Mouse (Mus musculus) E14TG2a.4 (cell line): ENCODE data around the gene Perm1.

ENCODE experiments used
- CTCF ChIP-seq: conservative IDR thresholded peaks from 2 replicates; pipeline ENCODE4 v1.5.1; 2014; ENCODE audit warnings: low read length
- NANOG ChIP-seq: IDR thresholded peaks from 2 replicates; pipeline ENCODE4 v1.6.1; 2014; ENCODE audit warnings: borderline replicate concordance, low read length, mixed read lengths
- POU5F1 ChIP-seq: IDR thresholded peaks from 2 replicates; pipeline ENCODE4 v1.6.1; 2014; ENCODE audit warnings: low read length, borderline replicate concordance

DNA sequence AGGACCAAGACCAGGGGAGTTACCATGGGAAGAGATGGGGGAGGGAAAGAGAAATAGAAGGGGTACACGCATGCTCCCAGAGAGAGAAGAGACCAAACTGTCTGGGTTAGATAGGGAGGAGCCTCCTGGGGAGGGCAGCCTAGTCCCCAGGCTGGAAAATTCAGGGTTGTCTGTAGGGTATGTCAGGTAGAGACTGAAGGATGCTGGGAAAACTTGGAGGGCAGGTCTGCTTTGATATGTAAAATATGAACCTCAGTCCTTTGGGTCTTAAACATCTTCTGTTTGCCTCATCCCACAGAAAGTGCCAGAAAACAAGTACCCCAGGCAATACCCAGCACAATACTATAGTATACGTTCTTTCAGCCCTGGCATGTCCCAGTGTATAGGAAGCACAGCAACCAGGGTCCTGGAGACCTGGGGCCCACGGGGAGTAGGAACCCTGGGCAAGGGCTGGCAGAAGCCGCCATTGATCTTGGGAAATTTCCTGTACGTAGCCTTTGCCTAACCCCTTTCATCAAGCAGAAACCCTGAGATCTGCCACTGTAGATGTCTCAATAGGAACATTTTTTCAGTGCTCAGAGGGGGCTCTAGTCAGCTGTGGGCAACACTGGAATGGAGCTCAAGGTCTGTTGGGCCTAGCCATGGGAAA is 27.4 kb upstream of the Perm1 start:
- TF ChIP-seq CTCF (no peak), POU5F1 (no peak), NANOG (no peak)
